Mouse (Mus musculus) limb, embryonic 11.5 days (tissue): Measurements from ENCODE around the gene Rab42. TPM values are rescaled to one million over a fixed set of nuclear protein-coding genes. Genes with fewer than 3 reads are reported as not detected.

ENCODE experiments used
- ATAC-seq: fragments of 200-750 bp; cut with Nextera tagmentation; 2 replicates; pipeline ENCODE4 v1.8.0; 2017; ENCODE audit warnings: low read depth; ENCODE audit not compliant: insufficient number of reproducible peaks, low FRiP score, low TSS enrichment
- DNase-seq: peaks from one replicate; pipeline ENCODE4 v3.0.0-alpha.2; 2015; ENCODE audit warnings: low spot score
- H3K27ac ChIP-seq: fragments of 300-500 bp; sonication (generic); replicated peaks from 2 replicates; pipeline ENCODE4 v1.5.1; 2014; ENCODE audit warnings: low read depth, mild to moderate bottlenecking, low read length
- H3K27me3 ChIP-seq: fragments of 300-500 bp; sonication (generic); 2 replicates; pipeline ENCODE4 v1.6.1; 2014; ENCODE audit warnings: mild to moderate bottlenecking, low read length, mixed read lengths; ENCODE audit not compliant: control insufficient read depth, insufficient read depth
- H3K36me3 ChIP-seq: fragments of 300-500 bp; sonication (generic); 2 replicates; pipeline ENCODE4 v1.6.1; 2014; ENCODE audit warnings: mild to moderate bottlenecking, low read length, moderate library complexity, mixed read lengths; ENCODE audit not compliant: control insufficient read depth, insufficient read depth
- H3K4me1 ChIP-seq: fragments of 300-500 bp; sonication (generic); 2 replicates; pipeline ENCODE4 v1.6.1; 2014; ENCODE audit warnings: low read length, mixed read lengths; ENCODE audit not compliant: control insufficient read depth, insufficient read depth
- H3K4me2 ChIP-seq: fragments of 300-500 bp; sonication (generic); 2 replicates; pipeline ENCODE4 v1.6.1; 2014; ENCODE audit warnings: low read depth, mild to moderate bottlenecking, moderate library complexity; ENCODE audit not compliant: severe bottlenecking
- H3K4me3 ChIP-seq: fragments of 300-500 bp; sonication (generic); 2 replicates; pipeline ENCODE4 v1.5.1; 2014; ENCODE audit warnings: low read depth, low read length
- H3K9ac ChIP-seq: fragments of 300-500 bp; sonication (generic); 2 replicates; pipeline ENCODE4 v1.6.1; 2014; ENCODE audit warnings: mild to moderate bottlenecking, low read length
- H3K9me3 ChIP-seq: fragments of 300-500 bp; sonication (generic); 2 replicates; pipeline ENCODE4 v1.6.1; 2016; ENCODE audit warnings: low read length; ENCODE audit not compliant: control insufficient read depth
- WGBS: fragments of 180-500 bp; shearing (Covaris S2); extraction: QIAGEN DNeasy Blood & Tissue Kit; methylation state at CpG from one replicate; pipeline ENCODE4 v1.1.7; 2014; 5-methylcytosine and 5-hydroxymethylcytosine counted together
- polyA plus RNA-seq: library from polyadenylated mRNA; unstranded; fragments of >200 nt; fragmentation: Nextera tagmentation; extraction: Ambion mirVana; gene quantifications from 2 replicates; pipeline ENCODE4 v1.2.1, GENCODE M21; 2014

The Rab42 gene
- polyA plus RNA-seq, 1 experiment from 2014 or later = 0.95 TPM

GRCm38 (mm10) chr4:132273166-132273565, 30.0 kb downstream of the Rab42 start:
- Histone ChIP-seq H3K27me3 (no peaks in the 10 kb centered on the region), H3K4me2 (peak overlapping the region; percentile 74; the same call in 1 of the 2 replicates), H3K9me3 (no peaks in the 10 kb centered on the region), H3K4me1 (no peaks in the 10 kb centered on the region), H3K36me3 (peaks cover 2% of the 10 kb centered on the region; the same call in 1 of the 2 replicates), H3K27ac (no peak overlapping the region), H3K4me3 (no peak overlapping the region; the same call in 1 of the 2 replicates), H3K9ac (no peak overlapping the region)
- ATAC-seq (no peak), DNase-seq (no peak)
- WGBS = 82% methylated on average over 2 of the region's 2 CpGs

- DNase-seq = peak; percentile 91
- H3K27me3 ChIP-seq = no peaks in the 10 kb centered on the region
- no peaks in the 10 kb centered on the region for H3K9me3 ChIP-seq
- peak; percentile 78 for ATAC-seq
- WGBS = under 1% methylated on average over 35 of the region's 35 CpGs
- no peak overlapping the region; the same call in 1 of the 2 replicates for H3K4me3 ChIP-seq
- H3K36me3 ChIP-seq = no peaks in the 10 kb centered on the region
- H3K4me1 ChIP-seq = no peaks in the 10 kb centered on the region
- peak overlapping the region; percentile 84 for H3K27ac ChIP-seq
- H3K9ac ChIP-seq = peak overlapping the region; percentile 54; the same call in 1 of the 2 replicates
- peak overlapping the region; percentile 24; the same call in 1 of the 2 replicates for H3K4me2 ChIP-seq
These were observed 33.2 kb downstream of the Rab42 start for GRCm38 (mm10) chr4:132269740-132270560.

GRCm38 (mm10) chr4:132268871-132269739, 34.1 kb downstream of the Rab42 start:
- Histone ChIP-seq H3K9ac (no peak overlapping the region), H3K4me2 (no peak overlapping the region), H3K36me3 (no peaks in the 10 kb centered on the region), H3K27me3 (no peaks in the 10 kb centered on the region), H3K4me1 (no peaks in the 10 kb centered on the region), H3K4me3 (no peak overlapping the region), H3K27ac (no peak overlapping the region), H3K9me3 (no peaks in the 10 kb centered on the region)
- 16% methylated on average over 6 of the region's 6 CpGs for WGBS
- no peak for DNase-seq
- ATAC-seq = no peak

GRCm38 (mm10) chr4:132266835-132267349, 36.3 kb downstream of the Rab42 start:
- Histone ChIP-seq H3K9ac (no peak overlapping the region), H3K4me3 (no peak overlapping the region), H3K4me2 (no peak overlapping the region), H3K27me3 (no peaks in the 10 kb centered on the region), H3K4me1 (no peaks in the 10 kb centered on the region), H3K27ac (no peak overlapping the region), H3K36me3 (no peaks in the 10 kb centered on the region), H3K9me3 (no peaks in the 10 kb centered on the region)
- ATAC-seq = no peak
- WGBS = 74% methylated on average over 3 of the region's 3 CpGs
- no peak for DNase-seq

- Histone ChIP-seq H3K4me2 (no peak overlapping the region), H3K4me1 (peaks cover 4% of the 10 kb centered on the region; the same call in 1 of the 2 replicates), H3K4me3 (no peak overlapping the region), H3K36me3 (no peaks in the 10 kb centered on the region), H3K27ac (no peak overlapping the region), H3K9me3 (no peaks in the 10 kb centered on the region), H3K9ac (no peak overlapping the region), H3K27me3 (no peaks in the 10 kb centered on the region)
- WGBS = 93% methylated on average over 7 of the region's 7 CpGs
- DNase-seq = no peak
- no peak for ATAC-seq
These were observed 39.9 kb downstream of the Rab42 start for GRCm38 (mm10) chr4:132263313-132263712.

- H3K27me3 ChIP-seq = no peaks in the 10 kb centered on the region
- no peak overlapping the region for H3K9ac ChIP-seq
- H3K27ac ChIP-seq = no peak overlapping the region
- H3K9me3 ChIP-seq = no peaks in the 10 kb centered on the region
- H3K4me3 ChIP-seq = no peak overlapping the region
- peaks cover 4% of the 10 kb centered on the region; the same call in 1 of the 2 replicates for H3K4me1 ChIP-seq
- no peak for ATAC-seq
- DNase-seq = no peak
- H3K36me3 ChIP-seq = no peaks in the 10 kb centered on the region; the same call in 1 of the 2 replicates
- H3K4me2 ChIP-seq = no peak overlapping the region
- WGBS = 81% methylated on average over 5 of the region's 5 CpGs
These were observed 40.9 kb downstream of the Rab42 start for GRCm38 (mm10) chr4:132262358-132262616.

- H3K4me3 ChIP-seq = peak within 1 kb of the TSS; percentile 84
- H3K9me3 ChIP-seq = no peaks in the 10 kb centered on the region
- peak within 1 kb of the TSS; percentile 92 for H3K4me2 ChIP-seq
- H3K27me3 ChIP-seq = no peaks in the 10 kb centered on the region
- no peaks in the 10 kb centered on the region; the same call in 1 of the 2 replicates for H3K36me3 ChIP-seq
- ATAC-seq (peak; percentile 77), DNase-seq (peak; percentile 80)
- peak within 1 kb of the TSS; percentile 95 for H3K27ac ChIP-seq
- H3K4me1 ChIP-seq = peaks cover 4% of the 10 kb centered on the region; the same call in 1 of the 2 replicates
- H3K9ac ChIP-seq = peak within 1 kb of the TSS; percentile 93
- 19% methylated on average over 38 of the region's 49 CpGs for WGBS
These were observed 41.4 kb downstream of the Rab42 start, which contains the start of gene Gmeb1 for GRCm38 (mm10) chr4:132261514-132262357. Gene Gmeb1 (minus strand): TSS chr4:132261602.
